Mouse (Mus musculus) bone marrow, adult 2 months (tissue): ENCODE measurements around the gene Rabac1.

Experiments
- CTCF ChIP-seq: fragments of 200-500 bp; IDR thresholded peaks from 2 replicates; pipeline ENCODE4 v1.5.1; 2011; ENCODE audit warnings: low read length, control low read depth; ENCODE audit not compliant: control insufficient read depth, insufficient read depth
- POLR2A ChIP-seq: fragments of 200-500 bp; IDR thresholded peaks from 2 replicates; pipeline ENCODE4 v1.6.1; 2011; ENCODE audit warnings: low read depth, mild to moderate bottlenecking, control low read depth, low read length, borderline replicate concordance; ENCODE audit not compliant: control insufficient read depth

DNA sequence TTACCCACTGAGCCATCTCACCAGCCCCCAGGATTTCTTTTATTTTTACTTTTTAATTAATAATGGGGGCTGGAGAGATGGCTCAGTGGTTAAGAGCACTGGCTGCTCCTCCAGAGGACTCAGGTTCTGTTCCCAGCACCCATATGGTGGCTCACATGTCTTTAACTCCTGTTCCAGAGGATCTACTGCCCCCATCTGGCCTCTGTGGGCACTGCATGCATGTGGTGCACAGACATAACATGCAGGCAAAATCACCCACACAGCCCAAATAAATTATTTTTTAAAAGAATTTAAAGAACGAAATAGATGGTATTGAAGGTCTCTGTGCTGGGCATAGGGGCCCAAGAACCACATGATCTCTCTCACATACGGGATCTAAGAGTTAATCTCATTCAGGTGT, 11.8 kb upstream of the Rabac1 start:
- TF ChIP-seq POLR2A, result no peak
- peak; percentile 9; the same call in 1 of the 2 replicates for TF ChIP-seq CTCF
